Mouse (Mus musculus) right cerebral cortex, postnatal 10 days (tissue): ENCODE data around the gene Cep68.
"Not testable (repeated sequence)": the region's sequence is repeated elsewhere in the genome, so short reads cannot be mapped to it uniquely, and the experiment has no call there.

Source experiments
- DNase-seq, 2 experiments: peaks; one replicate each; pipeline ENCODE4 v3.0.0; 2021; ENCODE audit warnings: low spot score in 2 of 2

Cep68 gene

DNA sequence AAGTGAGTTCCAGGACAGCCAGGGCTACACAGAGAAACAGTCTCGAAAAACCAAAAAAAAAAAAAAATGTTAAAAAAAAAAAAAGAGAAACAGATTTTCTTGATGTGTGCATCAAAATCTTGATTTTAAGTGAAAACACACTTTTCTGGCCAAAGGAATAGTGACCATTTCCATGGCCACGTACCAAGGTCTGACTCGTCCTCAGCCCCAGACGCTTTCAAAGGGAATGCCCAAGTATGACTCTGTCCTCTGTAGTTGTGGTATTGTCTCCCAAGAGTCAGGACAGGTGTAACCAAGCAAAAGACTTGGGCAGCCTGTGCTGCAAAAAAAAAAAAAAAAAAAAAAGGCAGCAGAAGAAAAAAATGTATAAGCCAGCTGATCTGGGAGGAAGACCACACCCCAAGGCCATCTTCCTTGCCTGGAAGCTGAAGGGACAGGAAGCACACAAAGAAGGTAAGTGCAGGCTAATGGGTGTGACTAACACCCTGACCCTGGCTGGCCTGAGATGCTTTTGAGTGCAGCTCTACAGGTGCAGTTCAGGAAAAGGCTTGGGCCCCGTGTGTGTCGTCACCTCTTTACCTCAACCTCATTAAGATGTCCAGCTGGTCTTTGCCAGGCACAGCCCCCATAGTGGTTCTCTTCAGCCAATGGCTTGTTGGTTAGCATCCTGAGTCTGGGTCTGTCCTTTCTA, 6.7 kb downstream of the Cep68 start:
- DNase-seq = no peak

DNA sequence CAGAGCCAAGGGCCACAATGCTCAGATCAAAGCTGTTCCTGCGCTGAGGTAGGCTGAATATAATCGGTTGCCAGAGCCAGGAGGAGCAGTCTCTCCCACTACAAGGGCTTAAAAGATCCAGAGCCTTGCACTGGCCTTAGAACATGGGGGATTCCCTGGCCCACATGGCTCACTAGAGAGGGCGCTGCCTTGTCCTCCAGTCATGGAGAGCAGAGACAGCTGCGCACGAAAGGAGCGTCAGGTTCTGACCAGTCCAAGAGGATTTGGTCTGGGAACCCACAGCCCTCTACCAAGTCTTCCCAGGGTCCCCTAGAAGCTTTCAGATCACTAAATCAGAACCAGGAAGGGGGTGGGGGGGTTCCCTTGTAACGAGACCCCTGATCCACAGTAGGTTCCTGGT, 7.9 kb downstream of the Cep68 start:
- no peak for DNase-seq

DNA sequence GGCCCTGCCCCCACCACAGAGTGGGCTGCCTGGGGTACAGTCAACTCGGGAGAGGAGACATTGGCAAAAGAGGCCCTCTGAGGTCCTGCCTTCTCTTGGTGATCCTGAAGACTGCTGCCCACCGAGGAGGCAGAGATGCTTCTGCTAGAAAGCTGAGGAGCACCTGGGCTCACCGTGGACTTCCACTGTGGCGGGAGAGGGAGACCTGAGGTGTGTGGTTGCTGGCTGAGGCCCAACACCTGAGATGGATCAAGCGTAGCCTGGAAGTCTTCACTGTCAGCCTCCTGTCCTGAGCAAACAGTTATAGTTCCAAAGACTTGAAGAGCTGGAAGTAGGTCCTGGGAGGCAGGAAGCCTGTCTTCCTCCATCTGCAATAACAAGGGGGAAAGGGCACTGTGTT, 8.9 kb downstream of the Cep68 start:
- no peak for DNase-seq

DNA sequence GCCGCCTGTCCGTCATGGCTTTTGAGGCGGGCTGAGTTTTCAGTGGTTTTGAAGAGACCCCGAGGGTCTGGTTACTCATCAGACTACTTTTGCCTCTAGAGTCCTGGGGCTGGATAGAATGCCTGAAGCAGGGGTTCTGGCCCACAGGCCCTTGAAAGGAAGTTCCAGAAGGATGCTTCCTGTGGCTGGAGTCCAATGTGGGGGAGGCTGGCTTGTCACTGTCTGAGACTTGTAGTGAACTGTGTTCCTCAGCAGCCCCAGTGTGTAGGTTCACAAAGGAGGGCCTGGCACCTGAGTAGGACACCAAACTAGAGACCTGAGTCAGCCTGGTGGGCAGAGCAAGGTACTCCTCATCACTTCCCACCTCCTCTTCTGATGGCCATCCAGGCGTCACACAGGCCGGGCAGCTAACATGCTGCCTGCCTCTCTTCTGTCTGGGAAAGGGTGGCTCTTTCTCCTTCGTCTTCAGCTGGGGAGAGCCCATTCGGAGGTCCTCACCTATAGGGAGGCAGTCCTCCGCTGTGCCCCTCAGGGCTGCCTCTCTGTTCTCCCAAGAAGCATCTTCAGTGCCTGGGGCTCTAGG, 9.9 kb downstream of the Cep68 start:
- peak in 1 of 2 experiments; percentile 27 for DNase-seq

DNA sequence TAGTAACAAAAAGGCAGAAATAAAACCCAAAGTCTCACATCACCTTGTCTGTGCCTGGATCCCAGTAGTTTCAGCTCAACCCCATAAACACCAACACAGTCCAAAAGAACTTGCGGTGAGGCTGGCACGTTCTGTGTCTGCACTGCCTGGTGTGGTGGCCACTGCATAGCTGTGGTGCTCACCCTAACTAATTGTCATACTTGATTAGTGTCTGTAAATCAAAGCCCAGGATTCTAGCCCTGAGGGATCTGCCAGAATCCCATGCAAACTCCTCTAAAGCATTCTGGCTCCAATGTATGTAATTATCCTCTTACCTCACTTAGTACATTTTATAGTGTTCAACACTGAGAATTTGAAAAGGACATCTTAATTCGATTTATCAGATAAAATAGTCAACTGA, 11.3 kb downstream of the Cep68 start:
- no peak for DNase-seq

DNA sequence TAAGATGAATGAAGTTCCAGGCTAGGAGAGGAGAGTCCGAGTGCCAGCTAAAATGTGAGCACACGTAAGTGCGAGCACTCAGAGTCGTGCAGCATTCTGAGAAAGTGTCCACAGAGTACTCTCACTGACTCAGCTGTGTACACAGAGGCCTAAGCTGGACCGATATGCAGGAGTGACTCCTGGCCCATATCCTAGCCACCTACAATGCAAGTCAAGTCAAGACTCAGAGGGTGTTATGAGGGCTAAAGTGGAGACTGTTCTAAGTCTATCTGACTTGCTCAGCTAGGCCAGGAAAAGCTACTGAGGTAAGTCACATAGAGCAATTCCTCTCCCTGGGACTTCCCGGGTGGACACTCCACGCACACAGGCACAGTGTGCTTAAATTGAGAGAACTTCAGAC, 12.2 kb downstream of the Cep68 start:
- DNase-seq = no peak

DNA sequence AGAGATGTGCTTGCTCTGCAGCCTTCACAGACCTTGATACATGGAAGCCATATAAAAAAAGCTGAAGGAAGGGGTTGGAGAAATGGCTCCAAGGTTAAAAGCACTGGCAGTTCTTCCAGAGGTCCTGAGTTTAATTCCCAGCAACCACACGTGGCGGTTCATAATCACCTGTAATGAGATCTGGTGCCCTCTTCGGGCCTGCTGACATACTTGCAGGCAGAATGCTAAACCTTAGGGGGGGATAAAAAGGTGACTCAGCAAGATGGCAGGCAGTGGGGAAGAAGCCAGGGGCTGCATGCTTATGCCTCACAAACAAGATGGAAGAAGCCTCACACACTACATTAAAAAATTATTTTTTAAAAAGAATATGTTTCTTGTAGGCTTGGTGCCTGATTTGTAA, 15.0 kb downstream of the Cep68 start:
- DNase-seq = peak in 1 of 2 experiments; percentile 34

DNA sequence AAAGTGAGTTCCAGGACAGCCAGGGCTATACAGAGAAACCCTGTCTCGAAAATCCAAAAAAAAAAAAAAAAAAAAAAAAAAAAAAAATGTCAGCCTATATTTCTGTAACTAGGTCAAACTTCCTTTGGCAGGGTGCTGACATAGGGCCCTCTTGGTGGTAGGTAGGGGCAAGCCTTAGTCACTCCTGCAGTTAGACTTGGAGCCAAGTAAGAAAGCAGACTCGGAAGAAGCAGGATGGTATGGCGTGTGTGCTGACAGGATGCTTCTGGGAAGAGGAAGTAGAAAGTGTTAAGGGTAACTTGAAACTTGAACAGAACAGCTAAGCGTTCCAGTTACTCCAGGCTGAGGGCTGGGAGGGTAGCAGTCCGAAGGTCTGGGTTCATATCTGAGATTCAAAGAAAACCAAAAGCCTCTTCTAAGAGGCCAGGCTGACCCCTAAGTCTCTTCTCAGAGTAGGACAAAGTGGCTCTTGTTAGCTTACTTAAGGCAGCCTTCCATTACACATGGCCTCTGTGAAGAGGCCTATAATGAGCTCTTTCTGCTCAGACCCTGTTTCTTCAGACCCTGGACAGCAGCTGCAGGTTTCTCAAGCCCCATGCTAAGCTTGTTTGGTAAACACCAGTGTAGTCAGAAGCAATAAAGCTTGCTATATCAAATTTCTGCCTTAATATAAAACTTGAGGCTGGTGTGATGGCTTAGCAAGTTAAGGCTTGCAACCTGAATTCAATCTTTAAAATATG, 17.0 kb downstream of the Cep68 start:
- DNase-seq = peak in 1 of 2 experiments; percentile 34

DNA sequence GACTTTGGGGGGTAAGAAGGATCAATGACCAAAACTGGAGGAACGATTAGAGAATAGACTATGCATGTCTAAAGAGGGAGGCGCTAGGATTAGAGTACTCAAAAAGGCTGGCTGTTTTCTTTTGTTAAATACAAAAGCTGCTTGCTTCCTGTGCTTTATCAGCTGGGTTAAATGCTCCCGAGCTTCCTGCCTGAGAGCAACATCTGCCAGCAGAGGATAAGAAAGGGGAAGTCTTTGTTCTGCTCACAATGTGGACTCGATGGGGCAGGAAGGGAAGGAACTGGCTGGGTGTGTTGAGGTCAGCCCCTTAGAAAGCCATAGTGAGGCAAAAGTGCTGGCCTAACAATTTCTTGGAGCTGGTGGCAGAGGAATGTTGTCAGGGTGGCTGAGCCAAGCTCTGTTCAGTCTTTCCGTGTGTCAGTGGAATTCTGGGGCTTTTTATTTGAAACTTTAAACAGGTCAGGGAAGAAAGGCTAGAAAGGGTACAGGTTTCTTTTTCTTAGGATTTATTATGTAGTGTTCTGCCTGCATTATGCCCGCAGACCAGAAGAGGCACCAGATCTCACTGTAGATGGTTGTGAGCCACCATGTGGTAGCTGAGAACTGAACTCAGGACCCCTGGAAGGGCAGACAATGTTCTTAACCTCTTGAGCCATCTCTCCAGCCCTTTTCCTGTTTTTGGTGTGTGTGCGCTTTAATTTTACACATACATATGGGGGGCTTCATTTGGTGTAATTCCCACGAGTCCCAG, 17.9 kb downstream of the Cep68 start:
- peak; percentile 56 to 68 for DNase-seq

DNA sequence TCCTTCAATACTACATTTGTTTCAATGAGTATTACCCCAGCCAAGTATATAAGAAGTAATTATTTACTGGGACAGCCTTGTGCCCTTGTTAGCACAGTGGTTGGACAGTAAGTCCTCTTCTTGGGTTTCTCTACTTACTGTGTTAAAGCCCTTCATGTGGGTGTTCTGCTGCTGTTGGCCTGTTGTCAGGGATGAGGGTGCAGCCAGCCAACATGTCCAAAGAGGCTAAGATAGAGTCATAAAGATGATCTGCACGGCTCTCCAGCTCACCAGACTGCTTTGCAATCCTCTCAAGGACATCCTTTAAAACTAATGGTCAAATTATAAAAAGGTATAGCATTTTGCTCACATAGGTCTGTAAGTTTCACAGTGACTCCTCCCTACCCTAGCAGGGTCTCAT, 18.9 kb downstream of the Cep68 start:
- no peak for DNase-seq

DNA sequence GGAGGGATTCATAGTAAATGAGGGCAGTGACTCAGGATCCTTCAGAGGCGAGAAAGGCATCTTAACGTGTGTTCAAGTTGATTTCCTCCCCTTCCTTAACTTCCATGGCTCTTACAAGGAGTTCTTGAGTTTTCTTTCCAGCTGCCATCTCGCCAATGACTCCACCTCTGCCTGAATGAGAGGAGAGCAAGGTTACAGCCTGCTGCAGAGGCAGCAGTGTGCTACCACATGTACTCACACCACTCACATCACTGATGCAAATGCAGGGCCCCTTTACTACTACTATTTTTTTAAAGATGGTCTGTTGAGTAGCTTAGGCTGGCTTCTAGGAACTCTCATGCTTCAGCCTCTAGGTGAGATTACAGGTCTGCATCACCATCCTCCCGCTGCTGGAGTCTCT, 19.9 kb downstream of the Cep68 start:
- DNase-seq = no peak

DNA sequence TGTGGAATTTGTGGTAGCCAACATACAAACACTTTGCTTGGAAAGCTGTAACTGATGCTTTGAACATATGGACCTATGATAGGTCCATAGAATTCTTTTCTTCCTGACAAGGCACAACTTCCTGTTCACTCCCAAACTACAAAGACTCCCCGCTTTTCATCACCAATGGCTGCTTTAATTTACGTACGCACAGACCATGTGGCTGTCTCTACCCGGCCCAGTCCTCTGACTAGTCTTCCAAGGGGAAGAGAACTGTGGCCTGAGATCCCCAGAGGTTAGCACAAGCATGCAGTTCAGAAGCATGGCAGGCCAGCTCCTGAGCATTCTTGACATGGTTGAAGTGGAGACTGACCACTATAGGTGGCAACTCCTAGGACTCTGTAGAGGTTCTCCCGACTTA, 20.6 kb downstream of the Cep68 start:
- DNase-seq = no peak

DNA sequence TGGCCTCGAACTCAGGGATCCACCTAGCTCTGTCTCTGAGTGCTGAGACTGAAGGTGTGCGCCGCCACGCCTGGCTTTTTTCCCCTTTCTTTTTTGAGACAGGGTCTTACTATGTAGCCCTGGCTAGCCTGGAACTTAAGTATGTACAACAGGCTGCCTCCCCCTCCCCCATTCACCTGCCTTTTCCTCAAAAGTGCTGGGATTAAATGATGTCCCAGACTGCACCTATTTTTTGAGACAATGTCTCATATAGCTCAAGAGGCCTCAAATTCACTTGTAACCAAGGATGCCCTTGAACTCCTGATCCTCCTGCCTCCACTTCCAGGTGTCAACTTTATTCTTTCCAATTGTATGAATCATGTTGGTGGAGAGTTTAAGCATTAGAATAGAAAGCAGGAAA, 23.3 kb downstream of the Cep68 start:
- peak in 1 of 2 experiments; percentile 23 for DNase-seq

DNA sequence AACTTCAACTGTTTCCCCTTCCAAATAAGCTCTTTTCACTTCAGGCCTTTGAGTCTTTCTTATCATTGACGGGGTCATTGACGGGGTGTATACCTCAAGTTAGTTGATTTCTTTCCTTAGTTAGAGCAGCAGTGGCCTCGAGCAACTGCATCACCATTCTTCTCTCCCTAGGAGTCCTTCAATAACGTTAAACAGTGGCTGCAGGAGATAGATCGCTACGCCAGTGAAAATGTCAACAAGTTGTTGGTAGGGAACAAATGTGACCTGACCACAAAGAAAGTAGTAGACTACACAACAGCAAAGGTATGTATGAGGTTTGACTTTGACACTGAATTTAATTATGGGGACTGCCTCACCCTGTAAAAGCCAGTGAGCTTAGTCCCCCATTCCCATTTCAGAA, 25.0 kb downstream of the Cep68 start:
- no peak for DNase-seq

DNA sequence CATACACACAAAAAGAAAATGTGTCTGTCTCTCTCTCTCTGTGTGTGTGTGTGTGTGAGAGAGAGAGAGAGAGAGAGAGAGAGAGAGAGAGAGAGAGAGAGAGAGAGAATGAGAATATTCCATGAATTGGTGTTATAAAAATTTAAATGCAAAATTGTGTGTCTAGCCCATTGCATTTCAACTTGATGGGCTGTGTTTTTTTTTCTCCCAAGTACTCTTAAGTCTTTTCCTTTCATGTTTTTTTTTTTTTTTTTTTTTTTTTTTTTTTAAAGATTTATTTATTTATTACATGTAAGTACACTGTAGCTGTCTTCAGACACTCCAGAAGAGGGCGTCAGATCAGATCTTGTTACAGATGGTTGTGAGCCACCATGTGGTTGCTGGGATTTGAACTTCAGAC, 27.6 kb downstream of the Cep68 start:
- DNase-seq = not testable (repeated sequence)

DNA sequence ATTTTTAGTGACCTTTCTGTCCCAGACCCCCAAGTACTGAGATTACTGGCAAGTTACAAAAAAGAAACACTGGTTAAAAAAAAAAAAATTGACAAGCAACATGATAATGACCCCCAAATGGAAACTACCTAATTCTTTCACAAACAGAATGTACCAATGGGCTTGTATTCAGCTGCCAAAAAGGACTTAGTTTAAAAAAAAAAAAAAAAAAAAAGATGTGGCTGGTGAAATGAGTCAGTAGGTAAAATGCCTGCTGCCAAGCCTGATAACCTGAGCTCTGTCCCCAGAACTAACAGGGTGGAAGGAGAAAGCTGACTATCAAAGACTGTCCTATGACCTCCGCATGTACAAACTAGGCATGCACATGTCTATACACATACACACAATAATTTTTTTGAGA, 32.0 kb downstream of the Cep68 start:
- DNase-seq = no peak

DNA sequence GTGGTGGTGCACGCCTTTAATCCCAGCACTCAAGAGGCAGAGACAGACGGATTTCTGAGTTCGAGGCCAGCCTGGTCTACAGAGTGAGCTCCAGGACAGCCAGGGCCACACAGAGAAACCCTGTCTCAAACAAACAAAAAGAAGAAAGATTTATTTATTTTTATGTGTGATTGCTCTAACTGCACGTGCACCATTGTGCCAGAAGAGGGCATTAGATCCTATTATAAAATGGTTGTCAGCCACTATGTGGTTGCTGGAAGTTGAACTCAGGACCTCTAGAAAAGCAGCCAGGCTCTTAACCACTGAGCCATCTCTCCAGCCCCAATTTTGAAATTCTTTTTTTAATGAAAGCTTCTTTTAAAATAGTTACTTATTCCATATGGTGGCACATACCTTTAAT, 32.8 kb downstream of the Cep68 start:
- DNase-seq = no peak

DNA sequence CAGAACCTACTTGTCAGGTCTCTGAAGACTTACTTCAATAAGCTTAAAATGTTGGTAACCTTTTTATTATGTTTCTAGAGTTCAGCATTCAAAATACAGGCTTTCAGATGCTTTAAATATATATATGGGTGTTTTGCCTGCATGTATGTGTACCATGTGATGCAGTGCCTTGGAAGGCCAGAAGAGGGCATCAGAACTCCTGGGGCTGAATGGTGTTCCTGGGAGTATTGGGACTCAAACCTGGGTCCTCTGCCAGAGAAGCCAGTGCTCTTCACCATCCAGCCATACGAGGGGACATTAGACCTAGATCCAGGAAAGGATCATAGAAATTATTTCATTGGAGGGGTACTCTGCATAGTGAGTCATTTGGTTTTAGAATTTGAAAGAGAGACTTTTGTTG, 34.5 kb downstream of the Cep68 start:
- DNase-seq = no peak

DNA sequence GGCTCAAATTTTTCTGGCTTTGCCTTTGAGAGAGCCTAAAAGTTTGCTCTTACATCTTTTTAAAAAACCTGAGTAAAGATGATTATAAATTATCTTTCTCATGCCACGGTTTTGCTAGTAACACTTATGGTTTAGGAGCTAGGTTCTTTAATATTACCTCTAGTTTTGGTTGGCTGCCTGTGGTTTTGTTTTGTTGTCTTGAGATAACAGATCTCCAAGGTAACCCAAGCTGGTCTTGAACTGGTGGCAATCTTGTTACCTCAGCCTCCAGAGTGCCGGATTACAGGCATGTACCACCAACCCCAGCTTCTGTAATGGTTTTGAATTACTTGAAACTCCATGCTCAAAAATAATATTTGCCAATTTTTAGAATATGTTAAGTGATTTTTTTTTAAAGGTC, 37.4 kb downstream of the Cep68 start:
- no peak for DNase-seq

DNA sequence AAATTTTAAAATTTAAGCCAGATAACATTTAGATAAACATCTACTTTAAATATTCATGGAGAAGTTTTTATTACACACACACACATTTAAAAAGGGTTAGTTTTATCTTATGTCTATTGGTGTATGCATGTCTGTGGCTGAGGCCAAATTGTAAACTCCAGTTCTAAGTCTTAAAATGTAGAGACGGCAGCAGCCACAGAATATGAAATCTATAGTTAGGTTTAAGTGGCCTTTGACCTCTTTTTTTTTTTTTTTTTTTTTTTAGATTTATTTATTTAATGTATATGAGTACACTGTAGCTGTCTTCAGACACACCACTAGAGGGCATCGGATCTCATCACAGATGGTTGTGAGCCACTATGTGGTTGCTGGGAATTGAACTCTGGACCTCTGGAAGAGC, 41.6 kb downstream of the Cep68 start:
- DNase-seq = no peak

DNA sequence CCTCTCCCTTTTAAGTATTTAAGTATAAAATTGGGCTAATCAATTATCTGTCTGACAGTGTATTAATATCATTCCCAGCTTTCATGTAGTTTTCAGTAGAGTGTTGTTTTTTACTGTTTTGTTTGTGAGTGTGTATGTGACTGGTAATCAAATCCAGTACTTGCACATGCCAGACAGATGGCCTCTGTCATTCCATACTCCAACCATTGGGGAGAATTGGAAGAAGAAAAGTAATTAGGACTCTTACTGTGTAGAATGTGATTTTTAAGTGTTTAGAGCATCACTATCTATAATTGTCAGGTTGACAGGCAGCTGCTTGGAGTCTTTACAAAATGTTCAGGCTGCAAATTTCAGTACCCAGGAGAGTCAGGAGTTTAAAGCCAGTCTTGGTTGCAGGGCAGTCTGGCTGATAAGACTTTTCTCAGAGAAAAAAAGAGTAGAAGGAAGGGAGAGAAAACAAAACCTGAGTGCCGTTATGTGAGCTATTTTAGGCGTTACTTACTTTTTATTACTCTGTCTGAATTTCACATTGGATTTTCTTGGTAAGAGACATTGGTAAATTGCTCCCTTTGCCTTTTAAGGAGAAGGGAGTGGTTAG, 42.5 kb downstream of the Cep68 start:
- no peak for DNase-seq

DNA sequence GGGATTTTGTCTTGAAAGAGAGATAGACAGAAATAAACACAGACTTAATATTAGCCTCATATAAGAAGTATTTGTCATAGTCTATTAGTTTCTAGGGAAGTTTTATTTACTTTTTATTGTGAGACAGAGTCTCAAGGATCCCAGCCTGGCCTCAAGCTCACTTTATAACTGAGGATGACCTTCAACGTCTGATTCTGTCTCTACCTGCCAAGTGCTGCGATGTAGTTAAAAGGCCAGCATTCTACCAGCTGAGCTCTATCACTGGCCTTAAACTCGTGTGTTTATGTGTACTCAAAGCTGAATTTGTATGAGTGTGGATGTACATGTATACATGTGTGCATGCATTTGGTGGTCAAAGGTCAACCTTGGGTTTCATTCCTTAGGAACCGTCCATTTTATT, 43.7 kb downstream of the Cep68 start:
- DNase-seq = no peak
